Mouse (Mus musculus): ENCODE measurements around the gene Cabin1.

DNA sequence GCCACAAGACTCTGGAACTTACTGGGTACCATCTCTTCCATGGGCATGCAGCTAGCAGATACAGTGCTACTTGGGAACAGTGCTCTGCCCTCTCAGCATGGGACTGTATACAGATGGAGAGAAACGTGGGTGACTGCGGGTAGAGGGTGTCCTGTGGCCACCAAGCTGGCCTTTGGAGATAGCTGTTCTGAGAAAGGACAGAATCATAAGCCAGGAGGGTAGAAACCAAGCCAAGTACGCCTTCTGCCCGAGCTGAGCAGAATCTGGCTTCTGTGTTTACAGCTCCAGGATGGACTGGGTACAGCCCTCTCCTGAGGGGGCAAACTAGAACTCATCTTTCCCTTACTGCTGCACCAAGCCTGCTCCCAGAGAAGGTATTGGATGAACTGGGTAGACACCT is 101.6 kb downstream of the Cabin1 start:
- TF ChIP-seq GATA1 (IDR thresholded peaks at IDR 0.05; ENCODE audit: low read length) = no peak
- TF ChIP-seq TAL1 (IDR thresholded peaks at IDR 0.05; ENCODE audit: low read length) = no peak

All from erythroblast, embryonic 14.5 days (primary cell).